Mouse (Mus musculus): Measurements from ENCODE around the gene Olfr1508.
"Not testable (repeated sequence)": the region's sequence is repeated elsewhere in the genome, so short reads cannot be mapped to it uniquely, and the experiment has no call there.

The Olfr1508 gene

DNA sequence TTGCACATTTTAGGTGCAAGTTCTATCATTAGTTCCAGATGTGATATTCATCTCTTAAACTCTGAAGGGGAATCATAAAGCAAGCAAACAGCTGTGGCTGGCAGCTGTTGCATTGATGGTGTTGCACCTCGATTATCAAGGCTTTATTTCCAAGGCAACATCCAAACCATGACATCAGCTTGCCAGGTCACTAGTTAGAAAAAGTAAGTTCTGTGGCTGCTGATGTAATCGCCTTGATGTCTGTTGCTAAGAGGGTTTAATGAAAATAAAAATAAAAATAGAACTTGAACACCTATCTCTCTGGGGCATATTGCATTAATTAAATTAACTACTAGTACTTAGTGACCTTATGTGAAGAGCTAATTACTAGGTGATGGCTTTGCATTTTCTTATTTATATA, at the start of gene Olfr1508:
Gene Olfr1508, minus strand, starts transcription at position 101 of the 400 bp plus-strand sequence.
- DNase-seq: no peak

DNA sequence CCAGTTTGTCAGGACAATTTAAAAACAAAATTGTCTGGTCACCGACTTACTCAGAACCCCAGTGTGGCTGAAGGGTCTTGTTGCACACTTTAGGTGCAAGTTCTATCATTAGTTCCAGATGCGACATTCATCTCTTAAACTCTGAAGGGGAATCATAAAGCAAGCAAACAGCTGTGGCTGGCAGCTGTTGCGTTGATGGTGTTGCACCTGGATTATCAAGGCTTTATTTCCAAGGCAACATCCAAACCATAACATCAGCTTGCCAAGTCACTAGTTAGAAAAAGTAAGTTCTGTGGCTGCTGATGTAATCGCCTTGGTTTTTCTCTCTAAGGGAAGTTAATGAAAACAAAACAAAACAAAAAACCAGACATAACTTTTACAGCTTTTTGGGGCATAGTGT, 28.2 kb upstream of the Olfr1508 start, which contains the start of gene Olfr1507:
Gene Olfr1507, minus strand, starts transcription at position 234 of the 400 bp plus-strand sequence.
- no peak for DNase-seq

DNA sequence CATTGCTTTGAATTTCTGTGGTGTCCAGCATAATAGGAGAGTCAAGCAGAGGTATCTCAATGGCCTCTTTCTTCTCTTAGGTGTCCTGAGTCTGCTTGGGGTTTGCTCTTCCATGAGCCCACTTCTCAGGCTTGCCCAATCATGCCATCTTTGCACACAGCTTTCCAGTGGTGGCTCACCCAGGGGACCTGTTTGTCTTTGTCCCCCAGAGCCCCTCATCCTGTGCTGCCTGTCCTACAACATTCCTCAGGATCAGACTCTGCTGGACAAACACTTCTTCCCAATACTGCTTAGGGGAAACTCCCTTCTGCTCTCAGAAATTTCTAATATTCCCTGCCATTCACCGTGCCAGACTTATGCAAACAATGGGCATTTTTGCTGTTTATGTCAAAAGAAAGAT, 1.6 kb downstream of the Olfr1508 start:
- DNase-seq: no peak

DNA sequence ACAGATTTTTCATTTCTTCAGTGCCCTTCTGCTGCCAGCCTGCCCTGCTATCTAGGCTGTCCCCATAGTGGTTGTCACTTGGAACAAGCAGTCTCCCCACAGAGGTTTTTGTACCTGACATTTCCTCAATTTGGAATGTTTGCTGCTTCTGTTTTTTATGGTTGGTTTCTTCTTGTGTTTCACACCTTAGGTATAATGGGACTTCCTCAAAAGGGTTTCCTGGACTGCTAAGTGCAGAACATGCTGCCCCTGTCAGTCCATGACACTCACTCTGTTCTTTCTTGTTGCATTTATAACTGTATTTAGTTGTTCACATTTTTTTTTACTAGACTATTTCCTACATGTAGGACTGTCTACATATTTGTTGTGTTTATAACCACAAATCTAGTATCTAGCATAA, 5.4 kb downstream of the Olfr1508 start:
- no peak for DNase-seq

DNA sequence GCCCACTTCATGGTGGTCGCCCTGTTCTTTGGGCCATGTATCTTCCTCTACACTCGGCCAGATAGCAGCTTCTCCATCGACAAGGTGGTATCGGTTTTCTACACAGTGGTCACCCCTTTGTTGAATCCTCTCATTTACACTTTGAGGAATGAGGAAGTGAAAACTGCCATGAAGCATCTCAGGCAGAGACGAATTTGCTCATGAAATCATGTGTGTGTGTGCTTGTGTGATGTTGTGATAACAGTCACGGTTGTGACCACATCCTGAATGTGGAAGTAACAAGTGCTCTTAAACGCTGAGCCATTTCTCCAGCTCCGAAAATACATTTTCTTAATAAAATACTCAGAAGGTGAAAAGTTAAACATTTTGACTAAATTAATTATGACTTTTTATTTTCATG, 16.2 kb downstream of the Olfr1508 start:
- DNase-seq: no peak

DNA sequence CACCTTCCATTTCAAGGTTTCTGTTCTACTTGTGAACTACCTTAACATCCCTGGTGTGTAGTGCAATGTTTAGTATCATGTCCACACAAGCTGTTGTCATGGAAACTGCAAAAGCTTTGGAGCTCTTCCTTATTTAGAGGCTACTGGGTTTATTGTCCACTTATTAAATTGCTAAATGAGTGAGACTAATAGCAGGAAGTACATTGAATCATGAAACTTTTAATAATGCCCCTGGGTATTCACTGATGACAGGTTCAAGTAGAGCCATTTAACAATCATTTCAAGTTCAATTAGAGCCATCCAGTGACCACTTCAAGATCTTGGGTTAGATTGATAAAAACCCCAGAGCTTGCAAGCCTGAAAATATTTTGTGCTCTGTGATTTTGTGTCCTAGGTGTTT, 24.6 kb downstream of the Olfr1508 start, which contains the start of gene Olfr1509:
Gene Olfr1509, plus strand, starts transcription at position 301 of the 400 bp plus-strand sequence.
- DNase-seq: no peak

DNA sequence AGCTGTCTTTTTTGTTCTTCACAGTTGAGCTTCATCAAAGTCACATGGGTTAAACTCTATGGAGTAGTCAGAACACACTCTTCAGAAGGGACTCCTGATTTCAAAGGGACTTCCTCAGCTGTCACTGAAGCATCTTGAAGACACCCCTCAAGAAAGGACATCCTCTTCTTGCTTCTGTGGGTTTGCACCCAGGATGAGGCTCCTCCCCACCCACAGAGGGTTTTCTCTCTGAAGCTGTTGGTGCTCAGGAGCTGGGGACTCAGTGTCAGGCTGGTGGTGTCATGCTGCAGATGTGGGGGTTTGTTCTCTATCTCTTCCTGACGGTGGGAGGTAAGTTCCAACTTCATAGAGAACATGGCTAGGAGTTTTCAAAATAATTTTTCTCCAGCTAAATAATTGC, 39.6 kb downstream of the Olfr1508 start:
- DNase-seq: no peak

DNA sequence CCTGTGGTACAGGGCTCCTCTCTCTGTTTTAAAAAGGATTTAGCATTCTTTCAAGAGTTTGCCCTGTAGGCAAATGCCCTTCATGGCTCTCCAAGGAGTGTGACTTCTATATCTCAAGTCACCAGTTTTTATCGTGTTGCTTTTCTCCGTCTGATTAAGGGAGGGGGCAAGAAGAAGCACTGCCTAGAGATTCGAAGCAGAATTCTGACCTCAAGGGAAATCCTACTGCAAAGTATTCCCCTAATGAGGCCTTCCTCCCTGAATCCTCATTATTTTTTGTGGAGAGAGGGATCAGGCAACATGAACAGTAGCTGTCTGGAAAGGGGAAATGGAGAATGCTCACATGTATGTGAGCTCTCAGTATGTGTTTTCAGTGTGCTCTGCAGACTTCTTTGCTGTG, 53.0 kb downstream of the Olfr1508 start, which contains the start of gene Olfr1510:
Gene Olfr1510, minus strand, starts transcription at position 101 of the 400 bp plus-strand sequence.
- no peak for DNase-seq

DNA sequence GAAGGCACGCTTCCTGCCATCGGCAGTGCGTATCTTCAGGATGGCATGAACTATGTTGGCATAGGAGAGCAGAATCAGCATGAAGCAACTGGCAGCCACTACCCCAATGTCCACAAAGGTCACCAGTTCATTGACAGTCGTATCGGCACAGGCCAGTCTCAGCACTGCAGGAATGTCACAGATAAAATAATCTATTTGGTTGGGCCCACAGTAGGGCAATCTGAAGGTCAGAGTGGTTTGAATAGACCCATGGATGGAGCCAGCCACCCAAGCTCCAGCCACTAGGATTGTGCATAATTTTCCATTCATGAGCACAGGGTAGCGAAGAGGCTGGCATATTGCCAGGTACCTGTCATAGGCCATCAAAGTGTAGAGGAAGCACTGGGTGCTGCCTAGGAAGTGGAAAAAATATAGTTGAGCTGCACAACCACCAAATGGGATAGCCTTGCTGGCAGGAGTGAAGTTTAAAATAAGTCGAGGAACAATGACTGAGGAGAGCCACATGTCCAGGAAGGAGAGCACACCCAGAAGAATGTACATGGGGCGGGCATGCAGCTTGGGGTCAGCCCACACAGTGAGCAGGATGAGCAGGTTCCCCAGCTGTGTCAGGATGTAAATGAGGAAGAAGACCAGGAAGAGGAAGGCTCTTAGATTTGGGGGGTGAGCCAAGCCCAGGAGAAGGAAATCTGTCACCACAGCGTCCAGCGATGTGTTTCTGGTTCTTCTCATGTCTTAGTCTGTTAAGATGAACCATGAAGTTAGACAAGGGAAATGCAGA, 57.0 kb downstream of the Olfr1508 start:
- DNase-seq: not testable (repeated sequence)
